ENCODE assay signal across 30 mouse cellular contexts in the genomic region with DNA sequence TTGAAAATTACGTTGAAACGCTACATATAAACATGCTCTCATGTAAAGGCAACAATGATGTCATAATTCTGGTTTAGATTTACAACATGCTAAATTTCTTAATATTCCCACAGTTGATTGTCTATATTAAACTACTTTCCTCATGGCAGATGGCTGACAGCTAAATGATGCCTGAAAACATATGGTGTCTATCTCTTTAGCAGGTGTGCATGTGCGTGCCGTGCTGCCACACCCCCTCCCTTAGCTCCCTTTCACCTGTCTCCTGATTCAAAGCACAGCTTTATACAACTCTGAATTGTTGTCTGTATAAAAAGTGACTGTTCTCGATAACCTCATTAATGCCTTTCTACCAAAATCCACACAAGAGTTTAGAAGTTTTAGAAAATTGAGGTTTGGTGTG.
"Had no signal": no experiment of that assay in that cellular context is flagged by ENCODE, and none has a peak within 500 bp of the region (broad histone marks: within the 10 kb centered on the region; RNA-seq: fewer than 3 reads in every experiment).

No protein-coding gene starts in this region.

- DNase-seq: left cerebral cortex, postnatal 4 days; liver; liver, embryonic 13.5 days; liver, postnatal 0 days; lung, adult 18-20 months; lung, adult 2 months; lung, embryonic 14.5 days; lung, postnatal 10 days; lung, postnatal 14 days; lung, postnatal 36 days; lung, postnatal 4 days; midbrain, embryonic 14.5 days had no signal

- H3K4me1 ChIP-seq: limb, embryonic 15.5 days; liver, embryonic 12.5 days; liver, embryonic 13.5 days; liver, embryonic 15.5 days; megakaryocyte, embryonic 14.5 days had no signal

- H3K36me3 ChIP-seq: limb, embryonic 10.5 days; limb, embryonic 12.5 days; limb, embryonic 13.5 days; limb, embryonic 15.5 days; liver, embryonic 12.5 days; liver, embryonic 13.5 days; liver, embryonic 15.5 days; lung, embryonic 15.5 days; midbrain, embryonic 10.5 days; midbrain, embryonic 12.5 days; midbrain, embryonic 13.5 days; midbrain, embryonic 15.5 days had no signal

- H3K27me3 ChIP-seq: limb, embryonic 15.5 days; liver, embryonic 12.5 days; liver, embryonic 13.5 days; liver, embryonic 15.5 days; lung, embryonic 15.5 days; megakaryocyte, embryonic 14.5 days; midbrain, embryonic 12.5 days; midbrain, embryonic 13.5 days; midbrain, embryonic 15.5 days had no signal

- H3K27ac ChIP-seq: limb, embryonic 10.5 days; limb, embryonic 12.5 days; limb, embryonic 13.5 days; limb, embryonic 15.5 days; liver, embryonic 12.5 days; liver, embryonic 13.5 days; liver, embryonic 14.5 days; liver, embryonic 15.5 days; lung, embryonic 15.5 days; macrophage; midbrain, embryonic 10.5 days; midbrain, embryonic 12.5 days; midbrain, embryonic 13.5 days; midbrain, embryonic 15.5 days had no signal

- H3K9me3 ChIP-seq: limb, embryonic 10.5 days; limb, embryonic 12.5 days; limb, embryonic 13.5 days; limb, embryonic 15.5 days; liver, embryonic 12.5 days; liver, embryonic 13.5 days; liver, embryonic 15.5 days; lung, embryonic 15.5 days; midbrain, embryonic 10.5 days; midbrain, embryonic 12.5 days; midbrain, embryonic 13.5 days; midbrain, embryonic 15.5 days had no signal

- ATAC-seq: liver, embryonic 12.5 days; liver, postnatal 0 days; lung, postnatal 0 days; midbrain, embryonic 13.5 days; midbrain, embryonic 15.5 days; midbrain, embryonic 16.5 days had no signal

- H3K9ac ChIP-seq: limb, embryonic 12.5 days; limb, embryonic 13.5 days; limb, embryonic 15.5 days; liver, embryonic 12.5 days; liver, embryonic 13.5 days; liver, embryonic 14.5 days; liver, embryonic 15.5 days; liver, postnatal 0 days; lung, embryonic 14.5 days; lung, embryonic 15.5 days; midbrain, embryonic 12.5 days; midbrain, embryonic 13.5 days; midbrain, embryonic 15.5 days had no signal

- H3K4me2 ChIP-seq: limb, embryonic 12.5 days; limb, embryonic 13.5 days; limb, embryonic 15.5 days; liver, embryonic 11.5 days; liver, embryonic 12.5 days; liver, embryonic 13.5 days; liver, embryonic 15.5 days; lung, embryonic 14.5 days; lung, embryonic 15.5 days; midbrain, embryonic 11.5 days; midbrain, embryonic 12.5 days; midbrain, embryonic 13.5 days; midbrain, embryonic 15.5 days had no signal

- H3K4me3 ChIP-seq: limb, embryonic 10.5 days; limb, embryonic 12.5 days; limb, embryonic 13.5 days; limb, embryonic 15.5 days; liver, embryonic 12.5 days; liver, embryonic 13.5 days; liver, embryonic 15.5 days; lung, embryonic 15.5 days; megakaryocyte, embryonic 14.5 days; midbrain, embryonic 10.5 days; midbrain, embryonic 12.5 days; midbrain, embryonic 13.5 days; midbrain, embryonic 15.5 days had no signal
